Mouse (Mus musculus) embryonic facial prominence, embryonic 15.5 days (tissue): Measurements from ENCODE around the gene Dnali1. TPM values are rescaled to one million over a fixed set of nuclear protein-coding genes. Genes with fewer than 3 reads are reported as not detected.

ENCODE experiments used
- ATAC-seq: fragments of 200-750 bp; cut with Nextera tagmentation; 2 replicates; pipeline ENCODE4 v1.8.0; 2017; ENCODE audit warnings: low read depth, moderate TSS enrichment; ENCODE audit not compliant: insufficient number of reproducible peaks, low FRiP score, low TSS enrichment
- H3K27ac ChIP-seq: fragments of 300-500 bp; sonication (generic); replicated peaks from 2 replicates; pipeline ENCODE4 v1.5.1; 2015; ENCODE audit warnings: mild to moderate bottlenecking, inconsistent platforms
- H3K27me3 ChIP-seq: fragments of 300-500 bp; sonication (generic); 2 replicates; pipeline ENCODE4 v1.6.1; 2015; ENCODE audit warnings: inconsistent platforms
- H3K36me3 ChIP-seq: fragments of 300-500 bp; sonication (generic); 2 replicates; pipeline ENCODE4 v1.6.1; 2015; ENCODE audit warnings: mild to moderate bottlenecking, inconsistent platforms
- H3K4me1 ChIP-seq: fragments of 300-500 bp; sonication (generic); 2 replicates; pipeline ENCODE4 v1.6.1; 2015; ENCODE audit warnings: inconsistent platforms
- H3K4me2 ChIP-seq: fragments of 300-500 bp; sonication (generic); replicated peaks from 2 replicates; pipeline ENCODE4 v1.6.1; 2015; ENCODE audit warnings: mild to moderate bottlenecking, inconsistent platforms
- H3K4me3 ChIP-seq: fragments of 300-500 bp; sonication (generic); replicated peaks from 2 replicates; pipeline ENCODE4 v1.5.1; 2015; ENCODE audit warnings: mild to moderate bottlenecking, inconsistent platforms
- H3K9ac ChIP-seq: fragments of 300-500 bp; sonication (generic); 2 replicates; pipeline ENCODE4 v1.6.1; 2015; ENCODE audit warnings: inconsistent platforms
- H3K9me3 ChIP-seq: fragments of 300-500 bp; sonication (generic); replicated peaks from 2 replicates; pipeline ENCODE4 v1.6.1; 2016; ENCODE audit warnings: inconsistent platforms
- WGBS: fragments of 180-500 bp; shearing (Covaris S2); methylation state at CpG from one replicate; pipeline ENCODE4 v1.1.7; 2015; 5-methylcytosine and 5-hydroxymethylcytosine counted together
- polyA plus RNA-seq: library from polyadenylated mRNA; unstranded; fragments of >200 nt; fragmentation: Nextera tagmentation; extraction: Ambion mirVana; gene quantifications from 2 replicates; pipeline ENCODE4 v1.2.1, GENCODE M21; 2015

Dnali1 gene
- 4.8 and 9.3 TPM in 2 replicates for polyA plus RNA-seq

DNA sequence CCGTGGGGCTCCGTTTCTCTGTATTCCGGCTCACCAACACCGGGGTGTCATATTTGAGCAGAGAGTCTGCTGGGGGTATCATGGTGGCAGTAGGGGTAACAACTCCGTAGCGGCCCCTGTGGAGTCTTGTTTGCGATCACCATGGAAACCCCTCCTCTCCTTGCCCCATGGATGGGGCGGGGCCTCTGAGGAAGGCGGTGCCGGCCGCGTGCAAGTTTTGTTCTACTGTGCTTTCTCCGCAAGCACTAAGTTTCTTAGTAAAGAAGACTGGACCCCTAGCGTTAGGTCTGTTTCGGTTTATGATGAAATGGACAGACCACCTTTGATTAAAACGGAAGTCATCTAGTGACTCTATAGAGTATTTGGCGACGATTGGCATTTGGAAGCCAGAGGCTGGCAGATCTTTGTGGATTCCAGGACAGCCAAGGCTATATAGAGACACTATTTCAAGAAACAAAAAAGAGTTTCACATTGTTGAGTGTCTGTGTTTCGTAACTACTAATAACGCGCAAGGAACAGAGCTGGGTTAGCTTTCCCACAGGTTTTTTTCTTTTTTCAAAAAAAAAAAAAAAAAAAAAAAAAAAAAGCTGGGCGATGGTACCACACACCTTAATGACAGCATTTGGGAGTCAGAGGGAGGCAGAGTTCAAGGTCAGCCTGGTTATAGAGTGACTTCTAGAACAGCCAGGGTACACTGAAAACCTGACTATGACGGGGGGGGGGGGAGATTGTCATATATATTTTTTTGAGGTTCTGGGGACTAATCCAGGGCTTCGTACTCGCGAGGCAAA, at the start of gene Dnali1:
Gene Dnali1 (minus strand): TSS at position 187 of the 791 bp plus-strand sequence.
- Histone ChIP-seq H3K9me3 (no peaks in the 10 kb centered on the region), H3K4me3 (peak within 1 kb of the TSS; percentile 79), H3K27ac (peak within 1 kb of the TSS; percentile 56; the same call in 1 of the 2 replicates), H3K4me2 (peak within 1 kb of the TSS; percentile 86), H3K4me1 (peaks cover 17% of the 10 kb centered on the region), H3K36me3 (peaks cover 20% of the 10 kb centered on the region), H3K9ac (peak within 1 kb of the TSS; percentile 78), H3K27me3 (no peaks in the 10 kb centered on the region)
- WGBS: 2% methylated on average over 26 of the region's 26 CpGs
- ATAC-seq: 0 out of 2 replicates have a peak, but pooled peaks have one; percentile 17

DNA sequence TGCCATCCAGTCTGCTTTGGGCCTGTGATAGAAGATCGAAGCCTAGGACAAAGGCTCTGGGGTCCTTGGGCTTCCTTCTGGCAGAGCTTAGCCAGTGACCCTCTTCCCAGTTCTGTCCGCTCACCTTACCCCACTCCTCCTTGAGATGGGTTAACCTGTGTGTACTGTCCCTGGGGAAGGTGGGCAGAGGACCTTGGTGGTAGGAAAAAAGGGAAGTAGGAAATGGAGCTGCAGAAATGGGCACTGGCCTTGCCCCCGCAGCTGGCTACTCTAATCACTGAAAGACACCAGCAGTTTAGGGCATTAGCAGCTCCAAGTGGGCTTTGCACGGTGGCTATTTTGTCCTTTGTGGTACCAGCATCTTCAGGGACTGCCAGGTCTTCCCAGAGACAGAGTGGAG, 49.6 kb upstream of the Dnali1 start:
- 80% methylated on average over 4 of the region's 4 CpGs for WGBS
- no peak for ATAC-seq
- Histone ChIP-seq H3K4me2 (0 out of 2 replicates have a peak overlapping the region, but pooled peaks have one; percentile 10), H3K27ac (peak overlapping the region; percentile 65), H3K36me3 (peaks cover 6% of the 10 kb centered on the region; the same call in 1 of the 2 replicates), H3K4me3 (no peak overlapping the region), H3K9me3 (no peaks in the 10 kb centered on the region), H3K9ac (no peak overlapping the region), H3K27me3 (no peaks in the 10 kb centered on the region), H3K4me1 (peaks cover 29% of the 10 kb centered on the region)

DNA sequence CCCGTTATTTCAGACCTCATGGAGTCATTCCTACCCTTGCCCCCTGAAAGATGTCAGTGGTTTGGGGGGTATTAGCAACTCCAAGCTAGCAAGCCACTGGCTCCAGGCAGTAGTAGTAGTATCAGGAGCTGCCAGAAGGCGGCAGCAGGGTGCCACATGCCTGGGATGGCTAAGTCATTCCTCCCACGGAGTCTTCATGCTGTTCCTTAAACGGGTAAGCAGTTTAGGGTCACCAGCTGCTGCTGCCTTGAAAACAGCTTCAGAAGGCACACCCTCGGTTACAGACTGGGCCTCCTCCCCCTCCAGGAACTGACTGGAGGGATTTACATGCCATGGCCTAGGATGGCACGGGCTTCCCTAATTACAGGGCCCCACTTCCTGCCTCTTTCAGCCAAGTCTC, 49.1 kb upstream of the Dnali1 start:
- peak; percentile 16; the same call in 1 of the 2 replicates for ATAC-seq
- 0 out of 2 replicates have a peak overlapping the region, but pooled peaks have one; percentile 10 for H3K4me2 ChIP-seq
- H3K4me3 ChIP-seq: no peak overlapping the region
- no peaks in the 10 kb centered on the region for H3K9me3 ChIP-seq
- 5% methylated on average over 6 of the region's 6 CpGs for WGBS
- no peak overlapping the region for H3K9ac ChIP-seq
- no peaks in the 10 kb centered on the region for H3K27me3 ChIP-seq
- peaks cover 29% of the 10 kb centered on the region for H3K4me1 ChIP-seq
- peaks cover 10% of the 10 kb centered on the region for H3K36me3 ChIP-seq
- H3K27ac ChIP-seq: peak overlapping the region; percentile 65; the same call in 1 of the 2 replicates

DNA sequence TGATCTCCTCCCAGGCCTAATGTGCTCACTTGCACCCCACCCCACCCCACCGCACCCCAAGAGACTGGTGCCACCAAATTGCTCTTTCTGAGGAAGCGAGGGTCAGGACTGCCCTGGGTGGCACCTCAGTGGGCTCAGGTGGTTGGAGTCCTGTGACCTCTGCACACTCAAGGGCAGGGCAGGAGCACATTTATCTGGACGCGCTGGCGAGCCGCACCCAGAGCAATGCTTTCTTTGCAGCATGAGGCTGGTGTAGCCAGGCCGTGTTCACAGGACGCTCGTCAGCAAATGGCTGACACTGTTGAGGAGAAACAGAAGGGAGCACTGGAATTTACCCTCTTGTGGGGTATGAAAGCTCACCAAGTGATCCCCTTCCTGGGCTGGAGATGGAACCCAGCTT, 39.9 kb upstream of the Dnali1 start:
- Histone ChIP-seq H3K4me1 (no peaks in the 10 kb centered on the region), H3K9ac (no peak overlapping the region), H3K4me2 (no peak overlapping the region), H3K9me3 (no peaks in the 10 kb centered on the region), H3K27ac (no peak overlapping the region), H3K36me3 (peaks cover 52% of the 10 kb centered on the region), H3K4me3 (no peak overlapping the region), H3K27me3 (no peaks in the 10 kb centered on the region)
- no peak for ATAC-seq
- 91% methylated on average over 9 of the region's 9 CpGs for WGBS

DNA sequence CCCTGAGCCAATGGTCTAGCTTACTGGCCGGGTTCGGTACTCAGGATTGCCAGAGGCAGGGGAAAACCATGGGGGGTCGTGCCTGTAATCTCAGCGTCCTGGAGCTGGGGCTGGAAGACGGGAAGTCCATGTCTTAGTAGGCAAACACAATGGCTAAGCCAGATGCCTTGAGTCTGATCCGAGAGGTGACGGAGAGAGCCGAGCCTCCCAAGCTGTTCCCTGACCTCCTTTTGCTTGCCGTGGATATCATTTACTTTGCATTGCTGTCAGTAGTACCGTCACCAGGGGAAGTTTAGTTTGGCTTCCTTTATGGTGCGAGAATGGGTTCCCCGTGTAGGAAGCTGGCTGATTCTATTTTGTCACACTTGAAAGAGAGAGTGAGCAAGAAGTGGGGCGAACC, 35.8 kb upstream of the Dnali1 start:
- Histone ChIP-seq H3K4me2 (no peak overlapping the region), H3K4me1 (no peaks in the 10 kb centered on the region)
- 63% methylated on average over 13 of the region's 13 CpGs for WGBS

DNA sequence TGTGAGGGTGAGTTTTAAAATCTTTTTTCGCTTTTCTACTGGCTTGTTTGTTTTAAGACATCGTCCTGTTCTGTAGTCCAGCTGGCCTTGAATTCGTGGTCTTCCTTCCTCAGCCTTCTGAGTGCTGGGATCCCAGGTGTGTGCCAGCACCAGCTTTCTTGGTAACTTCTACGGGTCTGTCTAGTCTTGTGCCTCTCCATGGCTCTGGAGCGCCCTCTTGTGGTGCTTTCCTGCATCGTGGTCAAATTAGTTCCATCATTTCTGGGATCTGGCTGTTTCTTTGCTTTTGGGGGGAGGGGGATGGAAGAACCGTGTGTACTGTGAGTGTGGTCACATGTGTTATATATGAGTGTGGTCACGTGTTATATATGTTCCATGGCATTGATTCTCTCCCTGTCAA, 34.0 kb upstream of the Dnali1 start:
- 10% methylated on average over 8 of the region's 8 CpGs for WGBS
- H3K4me1 ChIP-seq: no peaks in the 10 kb centered on the region
- no peak overlapping the region for H3K27ac ChIP-seq
- H3K36me3 ChIP-seq: peaks cover 24% of the 10 kb centered on the region
- no peak overlapping the region for H3K9ac ChIP-seq
- H3K9me3 ChIP-seq: no peaks in the 10 kb centered on the region
- H3K4me2 ChIP-seq: no peak overlapping the region
- ATAC-seq: no peak
- H3K4me3 ChIP-seq: no peak overlapping the region
- H3K27me3 ChIP-seq: no peaks in the 10 kb centered on the region

More for the DNA sequence above, 35.8 kb upstream of the Dnali1 start:
- no peak overlapping the region for H3K4me3 ChIP-seq
- H3K9me3 ChIP-seq: no peaks in the 10 kb centered on the region
- no peak overlapping the region for H3K27ac ChIP-seq
- no peak for ATAC-seq
- H3K27me3 ChIP-seq: no peaks in the 10 kb centered on the region
- no peak overlapping the region for H3K9ac ChIP-seq
- peaks cover 34% of the 10 kb centered on the region for H3K36me3 ChIP-seq

DNA sequence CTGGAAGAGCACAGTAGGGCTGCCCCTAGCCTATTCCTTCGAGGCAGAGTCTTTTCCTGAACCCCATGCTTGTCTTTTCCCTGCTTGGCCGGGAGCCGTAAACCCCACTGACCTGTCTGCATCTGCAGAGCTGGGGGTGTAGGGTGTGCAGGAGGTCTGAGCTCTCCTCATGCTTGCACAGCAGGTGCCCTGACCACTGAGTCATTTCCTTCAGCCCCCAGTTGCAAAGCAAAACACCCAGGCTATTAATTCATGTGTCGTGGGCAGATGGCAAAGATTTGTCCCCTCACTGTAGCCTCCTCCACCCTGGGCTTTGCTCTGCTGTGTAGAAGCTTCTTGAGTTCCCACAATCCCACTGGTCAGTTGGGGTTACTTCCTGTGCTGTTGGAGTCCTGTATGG, 31.9 kb upstream of the Dnali1 start:
- H3K36me3 ChIP-seq: peaks cover 11% of the 10 kb centered on the region
- no peaks in the 10 kb centered on the region for H3K4me1 ChIP-seq
- no peak overlapping the region for H3K4me2 ChIP-seq
- no peak overlapping the region for H3K27ac ChIP-seq
- no peaks in the 10 kb centered on the region for H3K9me3 ChIP-seq
- H3K9ac ChIP-seq: no peak overlapping the region
- no peak for ATAC-seq
- no peaks in the 10 kb centered on the region for H3K27me3 ChIP-seq
- WGBS: 81% methylated on average over 4 of the region's 4 CpGs
- H3K4me3 ChIP-seq: no peak overlapping the region

DNA sequence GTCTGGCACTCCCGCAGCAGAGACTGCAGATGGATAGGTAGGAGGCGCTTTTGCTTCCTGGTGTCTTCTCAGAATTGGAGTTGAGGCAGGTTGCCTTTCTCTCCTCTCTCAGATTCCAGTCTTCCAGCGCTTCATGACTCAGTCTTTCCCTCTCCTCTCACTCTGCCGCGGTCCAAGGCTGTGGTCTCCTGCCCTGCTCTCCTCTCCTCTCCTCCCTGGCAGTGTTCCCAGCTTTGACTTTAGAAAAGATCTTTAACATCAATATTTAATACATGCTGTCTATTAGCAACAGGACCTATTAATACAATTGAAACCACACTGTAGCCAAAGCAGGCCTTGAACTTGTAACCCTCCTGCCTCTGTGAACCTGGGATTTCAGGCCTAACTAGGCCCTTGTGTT, 30.6 kb upstream of the Dnali1 start:
- H3K4me1 ChIP-seq: no peaks in the 10 kb centered on the region
- ATAC-seq: no peak
- peaks cover 13% of the 10 kb centered on the region for H3K36me3 ChIP-seq
- no peak overlapping the region for H3K9ac ChIP-seq
- no peaks in the 10 kb centered on the region for H3K9me3 ChIP-seq
- 86% methylated on average over 5 of the region's 5 CpGs for WGBS
- H3K27ac ChIP-seq: no peak overlapping the region
- no peaks in the 10 kb centered on the region for H3K27me3 ChIP-seq
- no peak overlapping the region for H3K4me2 ChIP-seq
- no peak overlapping the region for H3K4me3 ChIP-seq

DNA sequence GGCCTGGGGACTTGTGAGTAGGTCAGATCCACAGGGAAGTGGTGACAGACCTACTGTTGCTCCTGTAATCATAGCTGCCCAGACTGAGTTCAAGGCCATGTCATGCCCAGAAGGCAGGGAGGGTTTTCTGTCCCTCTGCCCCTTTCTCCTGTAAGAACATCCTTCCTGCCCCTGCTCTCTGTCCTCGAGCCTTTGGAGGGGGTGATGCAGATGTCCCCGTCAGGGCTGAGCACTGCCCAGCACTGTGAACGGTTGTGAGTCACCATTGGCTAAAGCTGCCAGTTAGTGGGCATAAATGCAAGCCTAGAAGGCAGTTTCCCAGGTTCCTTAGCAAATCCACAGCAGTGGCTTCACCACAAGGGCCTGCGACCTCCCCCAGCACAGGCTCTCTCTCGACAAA, 27.5 kb upstream of the Dnali1 start:
- no peak overlapping the region for H3K4me3 ChIP-seq
- no peak overlapping the region for H3K4me2 ChIP-seq
- H3K4me1 ChIP-seq: no peaks in the 10 kb centered on the region
- H3K9ac ChIP-seq: no peak overlapping the region
- H3K27ac ChIP-seq: no peak overlapping the region
- 87% methylated on average over 5 of the region's 5 CpGs for WGBS
- ATAC-seq: no peak
- H3K27me3 ChIP-seq: no peaks in the 10 kb centered on the region
- no peaks in the 10 kb centered on the region for H3K9me3 ChIP-seq
- peaks cover 41% of the 10 kb centered on the region for H3K36me3 ChIP-seq

DNA sequence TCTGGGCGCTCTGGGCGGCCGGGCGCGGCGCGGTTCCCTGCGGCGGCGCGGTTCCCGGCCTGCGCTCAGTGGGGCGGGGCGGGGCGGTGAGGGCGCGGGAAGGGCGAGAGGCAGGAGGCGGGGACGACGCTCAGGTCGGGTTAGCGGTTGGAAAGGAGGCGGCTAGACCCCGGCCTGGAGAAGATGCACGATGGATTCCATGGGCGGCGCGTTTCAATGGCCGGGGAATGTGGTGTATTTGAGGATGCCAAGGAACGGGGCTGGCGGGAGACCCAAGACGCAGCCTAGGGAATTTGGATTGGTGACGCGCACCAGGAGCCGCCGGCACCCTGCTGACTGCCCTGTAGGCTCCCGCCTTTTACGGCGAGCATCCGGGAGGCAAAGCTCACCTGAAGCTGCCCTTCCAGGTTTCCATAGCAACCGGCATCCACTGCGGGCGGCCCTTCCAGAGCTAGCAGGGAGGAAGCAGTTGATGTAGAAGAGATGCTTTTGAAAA, 19.9 kb upstream of the Dnali1 start:
- H3K27ac ChIP-seq: peak overlapping the region; percentile 98
- under 1% methylated on average over 45 of the region's 45 CpGs for WGBS
- H3K9ac ChIP-seq: peak overlapping the region; percentile 83
- peaks cover 20% of the 10 kb centered on the region for H3K4me1 ChIP-seq
- peaks cover 34% of the 10 kb centered on the region for H3K36me3 ChIP-seq
- H3K4me3 ChIP-seq: peak overlapping the region; percentile 96
- no peaks in the 10 kb centered on the region for H3K9me3 ChIP-seq
- no peaks in the 10 kb centered on the region for H3K27me3 ChIP-seq
- ATAC-seq: peak; percentile 92
- peak overlapping the region; percentile 88 for H3K4me2 ChIP-seq

DNA sequence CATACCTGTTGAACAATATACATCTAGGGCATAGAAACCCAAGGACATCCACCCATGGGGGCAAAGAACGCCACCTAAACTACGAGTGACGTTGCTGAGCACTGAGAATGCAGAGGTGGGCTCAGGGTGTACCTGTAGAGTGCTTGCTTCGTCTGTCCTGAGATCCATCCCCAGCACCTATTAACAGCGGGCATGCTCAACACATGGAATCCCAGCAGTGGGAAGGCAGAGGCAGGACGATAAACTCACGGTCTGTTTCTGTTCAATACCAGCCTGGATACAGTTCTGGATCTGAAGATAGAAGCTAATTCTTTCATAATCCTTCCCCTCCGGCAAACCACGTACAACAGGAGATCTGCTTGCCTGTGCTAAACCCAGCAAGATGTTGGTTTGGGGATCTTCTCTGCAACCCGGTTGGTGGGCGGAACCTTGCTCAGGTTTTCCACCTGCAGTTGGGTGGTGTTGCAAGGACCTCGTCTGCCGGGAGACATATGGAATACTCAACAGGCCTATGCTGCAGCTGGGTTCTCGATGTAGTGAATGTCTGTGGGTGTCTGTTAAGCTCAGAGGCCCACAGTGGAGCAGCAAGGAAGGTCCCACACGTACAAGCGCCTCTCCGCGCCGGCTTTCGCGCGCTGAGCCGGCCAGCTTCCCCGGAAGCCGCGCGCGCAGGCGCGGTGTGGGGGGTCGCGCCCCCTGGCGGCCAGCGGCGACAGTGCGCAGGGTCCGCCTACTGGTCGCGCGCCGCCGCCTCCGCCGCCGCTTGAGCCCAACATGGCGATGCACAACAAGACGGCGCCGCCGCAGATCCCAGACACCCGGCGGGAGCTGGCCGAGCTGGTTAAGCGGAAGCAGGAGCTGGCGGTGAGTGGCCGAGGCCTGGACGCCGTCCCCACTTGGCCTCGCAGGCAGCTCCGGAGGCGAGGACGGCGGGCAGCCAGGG, 19.2 kb upstream of the Dnali1 start, which contains the start of gene Meaf6:
Gene Meaf6 (plus strand): TSS at position 732 of the 943 bp plus-strand sequence.
- Histone ChIP-seq H3K36me3 (peaks cover 27% of the 10 kb centered on the region), H3K9me3 (no peaks in the 10 kb centered on the region), H3K9ac (peak within 1 kb of the TSS; percentile 83), H3K4me1 (peaks cover 20% of the 10 kb centered on the region), H3K4me3 (peak within 1 kb of the TSS; percentile 96), H3K27ac (peak within 1 kb of the TSS; percentile 98), H3K4me2 (peak within 1 kb of the TSS; percentile 88), H3K27me3 (no peaks in the 10 kb centered on the region)
- ATAC-seq: peak; percentile 85
- 1% methylated on average over 63 of the region's 63 CpGs for WGBS
